Mouse (Mus musculus) urinary bladder, adult 2 months (tissue): ENCODE measurements around the gene Adgrv1. TPM values are rescaled to one million over a fixed set of nuclear protein-coding genes. Genes with fewer than 3 reads are reported as not detected.
"Not testable (repeated sequence)": the region's sequence is repeated elsewhere in the genome, so short reads cannot be mapped to it uniquely, and the experiment has no call there.

Experiments used
- DNase-seq: peaks from one replicate; pipeline ENCODE4 v3.0.0; 2022; ENCODE audit warnings: low spot score
- polyA plus RNA-seq: library from polyadenylated mRNA; depleted of rRNA; stranded (reverse); fragments of >200 nt; gene quantifications from 2 replicates; pipeline ENCODE4 v1.2.3, GENCODE M21; 2012; rRNA removed

Adgrv1 gene
- polyA plus RNA-seq = 0.09 and 0.23 TPM in 2 replicates

GRCm38 (mm10) chr13:81632720-81633415 is at the start of gene Adgrv1:
Gene Adgrv1, minus strand, starts transcription at chr13:81633154.
- peak; percentile 24 for DNase-seq

DNA sequence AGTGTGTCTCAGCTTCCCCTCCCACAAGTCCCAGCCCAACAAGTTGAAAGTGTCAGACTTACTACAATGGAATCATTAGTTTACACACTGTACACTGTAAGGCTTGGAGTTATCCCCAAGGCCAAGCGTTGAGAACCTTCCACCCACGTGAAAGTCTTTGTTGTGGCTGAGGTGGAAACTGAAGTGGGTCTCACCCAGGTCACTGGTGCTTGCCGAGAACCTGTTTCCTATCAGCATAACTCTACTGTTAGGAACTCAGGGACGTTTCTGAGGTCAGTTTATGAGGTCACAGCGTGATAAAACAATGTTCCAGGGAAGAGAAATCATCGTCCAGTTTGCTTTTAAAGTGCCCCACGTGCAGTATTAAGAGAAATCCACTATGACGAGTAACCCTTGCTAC is 42.4 kb upstream of the Adgrv1 start:
- no peak for DNase-seq

DNA sequence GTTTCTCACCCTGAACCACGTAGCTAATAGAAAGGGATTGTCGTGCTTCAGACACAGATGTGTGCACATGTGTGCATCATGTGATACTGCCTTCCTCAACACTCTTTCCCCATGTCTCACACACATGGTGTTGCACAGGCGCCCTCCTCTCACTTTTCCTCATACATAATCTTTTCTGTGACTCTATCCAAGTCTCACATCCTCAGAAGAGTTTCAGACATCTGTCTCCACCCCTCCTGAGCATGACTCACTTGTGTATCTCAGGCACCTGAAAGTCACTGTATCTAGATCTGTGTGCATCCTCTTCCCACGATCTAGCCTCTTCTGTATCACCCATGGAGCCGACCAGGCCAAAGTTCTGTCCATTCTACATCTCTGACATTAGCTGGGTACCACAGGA is 34.8 kb upstream of the Adgrv1 start:
- no peak for DNase-seq

DNA sequence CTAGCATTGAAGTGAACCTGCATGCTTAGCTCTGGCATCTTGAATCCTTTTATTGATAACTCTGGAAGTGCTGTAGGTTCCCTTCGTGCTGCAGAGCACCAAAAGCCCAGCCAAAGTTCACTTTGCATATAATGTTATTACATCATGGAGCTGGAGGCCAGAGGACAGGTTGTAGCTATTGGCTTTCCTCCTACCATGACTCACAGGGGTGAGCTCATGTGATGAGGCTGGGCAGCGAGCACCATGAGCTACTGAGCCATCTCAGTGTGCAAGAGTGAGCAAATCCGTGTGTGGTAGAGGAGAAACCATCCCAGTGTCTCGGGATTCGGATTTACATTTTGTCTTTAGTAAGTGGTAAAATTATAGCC is 31.4 kb upstream of the Adgrv1 start:
- DNase-seq = no peak

DNA sequence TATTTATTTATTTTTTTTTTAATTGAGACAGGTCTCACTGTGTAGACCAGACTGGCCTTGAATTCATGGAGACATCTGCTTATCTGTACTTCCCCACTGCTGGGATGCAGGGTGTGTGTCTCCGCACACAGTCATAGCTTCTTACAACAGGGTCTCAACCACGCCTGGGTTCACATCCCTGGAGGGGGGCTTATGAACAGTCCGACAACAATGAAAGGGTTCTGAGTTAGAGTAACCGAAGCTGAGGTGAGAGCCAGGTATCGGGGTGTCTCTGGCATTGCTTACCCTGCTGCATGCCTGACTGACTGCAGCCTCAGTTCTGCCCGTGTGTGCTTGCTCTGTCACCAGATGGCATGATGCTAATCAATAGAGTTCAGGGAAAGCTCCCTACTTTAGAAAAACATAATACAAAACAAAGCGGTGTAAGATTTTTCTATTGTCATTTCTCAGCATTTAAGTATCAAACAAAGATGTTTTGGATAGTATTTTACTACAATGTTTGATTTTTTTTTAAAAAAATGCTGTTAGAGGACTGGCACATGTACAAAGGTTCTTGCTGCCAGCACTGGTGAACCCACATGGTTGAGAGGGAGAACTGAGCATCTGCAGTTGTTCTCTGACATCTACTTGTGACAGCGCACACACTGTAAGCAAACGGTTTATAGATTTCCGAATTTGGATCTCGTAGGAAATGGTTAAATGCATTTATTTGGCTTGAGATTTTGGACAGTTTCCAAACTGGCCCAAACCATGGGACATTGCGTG is 30.8 kb upstream of the Adgrv1 start:
- no peak for DNase-seq

GRCm38 (mm10) chr13:81658053-81658752 is 25.2 kb upstream of the Adgrv1 start:
- DNase-seq = no peak

DNA sequence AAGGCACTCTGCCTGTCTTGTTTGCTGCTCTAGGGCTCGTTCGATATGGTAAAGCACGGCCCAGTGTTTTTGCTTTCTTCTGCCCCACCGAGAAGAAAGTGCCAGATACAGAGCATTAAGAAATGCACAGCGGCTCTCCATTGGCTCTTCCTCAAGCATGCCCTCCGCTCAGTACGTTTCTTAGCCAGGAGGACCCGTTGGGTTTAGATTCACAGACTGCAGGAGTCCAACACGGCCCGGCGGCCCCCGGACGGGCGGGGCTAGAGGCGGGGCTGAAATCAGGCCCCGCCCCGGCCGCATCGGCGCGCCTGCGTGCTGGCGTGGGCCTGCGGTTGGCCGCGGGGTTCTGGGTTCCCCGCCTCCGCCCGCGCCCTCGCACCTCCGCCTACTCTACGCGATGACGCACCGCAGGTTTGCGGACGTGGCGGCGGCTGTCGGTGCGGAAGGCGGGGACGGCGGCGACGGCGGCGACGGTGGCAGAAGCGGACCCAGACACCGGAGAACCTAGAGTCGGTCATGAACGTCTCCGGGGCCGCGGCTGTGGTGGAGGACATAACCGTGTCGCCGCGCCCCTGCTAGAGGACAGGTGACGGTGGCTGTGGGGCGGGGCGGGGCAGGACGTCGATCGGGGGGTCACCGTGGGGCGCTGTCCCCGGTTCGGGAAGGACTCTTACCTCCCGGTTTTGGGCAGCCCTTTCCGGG is 24.5 kb upstream of the Adgrv1 start, which contains the start of gene Lysmd3:
TSS of gene Lysmd3 (plus strand) at position 313 of the 702 bp plus-strand sequence.
- DNase-seq = peak; percentile 86

DNA sequence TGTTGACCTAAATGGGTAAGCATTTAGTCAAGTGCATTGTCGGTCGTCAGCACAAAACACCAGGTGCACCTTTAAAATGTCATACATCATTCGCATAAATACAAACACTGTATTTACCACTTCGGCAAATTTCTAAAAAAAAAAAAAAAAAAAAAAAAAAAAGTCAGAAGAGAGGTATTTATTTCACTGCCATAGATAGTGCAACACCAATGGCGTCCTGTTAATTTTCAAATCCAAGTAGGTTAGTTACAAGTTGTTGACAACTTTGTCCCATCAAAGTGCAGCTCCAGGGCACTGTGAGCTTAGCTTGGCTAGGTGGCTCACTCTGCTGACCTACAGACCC is 24.0 kb upstream of the Adgrv1 start:
- no peak for DNase-seq

DNA sequence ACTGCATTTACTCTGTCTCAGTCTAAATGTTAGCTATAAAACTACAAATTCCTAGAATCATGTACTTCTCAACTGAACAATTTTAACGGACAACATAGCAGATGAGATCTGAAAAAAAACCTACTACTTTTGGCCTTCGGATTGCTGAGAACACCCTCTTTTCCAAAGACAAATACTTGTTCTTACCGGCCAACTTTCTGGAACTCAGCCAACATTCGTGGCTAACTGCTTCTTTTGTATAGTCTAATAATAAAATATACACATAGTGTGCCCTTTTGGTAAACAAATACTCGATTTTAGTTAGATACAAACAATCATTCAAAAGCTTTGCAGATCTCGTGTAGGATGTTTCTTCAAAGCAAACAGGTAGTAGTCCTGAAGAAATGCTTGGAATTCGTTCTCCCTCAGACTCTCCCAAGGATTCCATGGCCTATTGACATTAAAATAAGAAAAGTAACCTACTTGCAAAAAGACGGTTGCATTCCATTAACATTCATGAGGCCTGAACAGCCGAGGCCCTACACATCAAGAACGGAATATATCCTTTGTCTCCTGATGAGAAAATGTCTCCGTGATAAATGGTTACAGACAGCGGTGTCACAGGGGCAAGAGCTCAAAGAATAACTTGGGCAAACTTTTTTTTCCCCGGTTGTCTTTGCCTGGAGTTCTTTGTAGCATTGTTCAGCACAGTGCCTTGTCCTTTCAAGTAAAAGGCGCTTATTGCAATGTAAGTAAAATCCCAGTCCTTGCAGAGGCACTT is 23.3 kb upstream of the Adgrv1 start:
- no peak for DNase-seq

GRCm38 (mm10) chr13:81650382-81650781 is 17.4 kb upstream of the Adgrv1 start:
- not testable (repeated sequence) for DNase-seq

DNA sequence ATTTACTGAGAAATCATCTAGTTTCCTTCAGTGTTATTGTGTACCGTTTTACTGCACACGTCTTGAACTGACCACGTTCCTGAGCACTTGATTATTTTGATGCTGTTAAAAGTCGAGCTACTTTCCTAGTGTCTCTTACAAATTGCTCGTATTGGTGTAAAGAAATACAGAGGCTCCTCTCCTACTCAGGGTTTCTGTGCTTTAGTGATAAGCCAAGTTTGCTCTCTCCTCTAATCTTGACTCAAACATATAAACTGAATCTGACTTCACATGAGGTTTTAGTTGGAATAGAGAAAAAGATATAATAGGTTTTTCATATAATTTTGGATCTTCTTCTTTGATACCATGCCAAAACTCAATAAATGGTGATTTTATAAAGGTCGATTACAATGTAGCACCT is 13.4 kb upstream of the Adgrv1 start:
- no peak for DNase-seq

GRCm38 (mm10) chr13:81644047-81644565 is 11.2 kb upstream of the Adgrv1 start:
- DNase-seq = no peak

- DNase-seq = no peak
Observed at GRCm38 (mm10) chr13:81642491-81643149, 9.7 kb upstream of the Adgrv1 start.

- DNase-seq = no peak
Observed at GRCm38 (mm10) chr13:81641289-81642045, 8.5 kb upstream of the Adgrv1 start.

DNA sequence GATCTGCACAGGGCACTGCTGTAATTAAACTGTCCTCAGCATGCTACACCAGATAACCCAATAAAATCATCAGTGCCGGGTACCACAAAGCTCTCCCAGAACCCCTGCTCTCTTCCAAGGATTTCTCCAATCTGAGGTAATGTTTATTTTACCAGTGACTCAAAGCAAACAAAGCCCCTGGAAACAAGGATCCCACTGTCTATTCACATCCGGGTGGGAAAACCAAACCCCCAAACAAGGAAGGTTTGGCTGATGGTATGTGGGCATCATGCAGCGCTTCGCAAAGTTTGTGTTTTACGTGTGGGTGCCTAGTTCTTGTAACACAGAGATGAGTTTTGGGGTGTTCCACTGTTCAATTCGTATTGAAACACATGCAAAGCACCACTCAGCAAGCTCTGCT is 7.9 kb upstream of the Adgrv1 start:
- no peak for DNase-seq

DNA sequence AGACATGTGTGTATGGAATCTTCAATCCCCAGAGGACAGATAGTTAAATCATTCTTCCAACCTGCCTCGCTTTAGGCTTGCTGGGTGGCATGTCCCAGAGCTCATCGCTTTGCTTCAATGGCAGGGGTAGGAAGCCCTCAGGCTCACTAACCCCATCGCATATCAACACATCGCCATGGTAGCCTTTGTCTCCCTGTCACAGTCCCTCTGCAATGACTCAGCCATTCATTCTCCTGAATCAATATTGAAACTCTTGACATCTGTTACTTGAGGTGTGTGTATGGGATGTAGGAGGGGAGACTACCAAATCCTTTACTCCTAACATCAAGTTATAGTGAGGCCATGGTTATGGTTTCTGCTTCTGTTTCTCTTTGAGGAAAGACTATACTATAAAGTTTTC is 6.7 kb upstream of the Adgrv1 start:
- no peak for DNase-seq

DNA sequence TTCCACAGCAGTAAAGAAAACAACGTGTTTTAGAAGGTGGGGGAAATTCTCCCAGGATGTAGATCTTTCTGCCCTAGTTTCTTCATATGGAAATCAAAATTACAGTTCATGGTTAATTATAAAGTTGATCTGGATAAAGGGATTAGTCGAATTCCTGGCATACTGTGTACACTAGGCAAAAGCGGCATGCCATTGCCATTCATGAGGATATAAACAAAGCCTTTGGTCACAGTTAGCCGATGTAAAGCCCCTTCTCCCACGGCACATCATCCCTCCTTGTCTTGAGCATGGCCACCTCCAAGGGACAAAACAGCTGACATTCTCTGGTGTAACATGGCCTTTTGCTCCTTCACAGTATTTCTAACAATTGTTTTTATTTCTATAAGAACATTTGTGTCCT is 2.4 kb downstream of the Adgrv1 start:
- no peak for DNase-seq

- no peak for DNase-seq
Observed at GRCm38 (mm10) chr13:81629395-81629794, 3.6 kb downstream of the Adgrv1 start.

DNA sequence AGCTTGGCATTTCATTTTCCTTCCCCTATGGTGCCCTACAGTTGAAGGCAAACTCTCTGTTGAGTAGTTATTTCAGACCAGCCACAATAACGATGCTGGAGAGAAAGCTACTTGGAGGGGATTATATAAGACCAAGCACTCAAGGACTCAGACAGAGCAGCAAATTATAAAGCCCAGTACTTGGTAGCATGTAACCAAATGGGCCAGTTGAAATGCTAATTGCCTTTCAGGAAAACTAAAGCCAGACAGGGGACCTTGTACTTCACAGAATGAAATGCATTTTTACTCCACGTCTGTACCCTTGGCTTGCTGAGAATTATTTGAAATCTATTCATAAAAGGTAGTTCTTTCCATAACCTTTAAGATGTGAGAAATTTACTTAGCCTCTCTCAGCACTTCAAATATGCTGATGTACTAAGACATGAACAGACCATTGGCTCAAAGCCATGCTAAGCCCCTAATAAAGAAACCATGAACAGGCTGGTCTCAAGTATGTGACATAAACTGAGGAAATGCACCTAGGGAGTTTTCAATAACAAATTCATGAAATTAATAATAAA is 4.2 kb downstream of the Adgrv1 start:
- no peak for DNase-seq

GRCm38 (mm10) chr13:81627861-81628260 is 5.1 kb downstream of the Adgrv1 start:
- not testable (repeated sequence) for DNase-seq
